Mouse (Mus musculus) embryonic fibroblast, embryonic 13.5 days (primary cell): Measurements from ENCODE around the gene Pbx3. TPM values are rescaled to one million over a fixed set of nuclear protein-coding genes. Genes with fewer than 3 reads are reported as not detected.

Experiments used
- H3K27ac ChIP-seq: 2 replicates; pipeline ENCODE4 v1.5.1; 2012; ENCODE audit warnings: low read length, control low read depth, inconsistent platforms; ENCODE audit not compliant: insufficient read depth
- H3K4me1 ChIP-seq: 2 replicates; pipeline ENCODE4 v1.6.1; 2011; ENCODE audit warnings: low read length; ENCODE audit not compliant: control insufficient read depth, insufficient read depth
- H3K4me3 ChIP-seq: 2 replicates; pipeline ENCODE4 v1.5.1; 2011; ENCODE audit warnings: mild to moderate bottlenecking, control low read depth, low read length; ENCODE audit not compliant: insufficient read depth
- CTCF ChIP-seq: IDR thresholded peaks from 2 replicates; pipeline ENCODE4 v1.5.1; 2011; ENCODE audit warnings: mild to moderate bottlenecking, control low read depth, low read length, moderate library complexity, borderline replicate concordance; ENCODE audit not compliant: insufficient read depth
- POLR2A ChIP-seq: IDR thresholded peaks from 2 replicates; pipeline ENCODE4 v1.6.1; 2011; ENCODE audit warnings: low read depth, mild to moderate bottlenecking, control low read depth, low read length, moderate library complexity
- polyA plus RNA-seq: library from polyadenylated mRNA; stranded (reverse); fragments of >200 nt; gene quantifications from 2 replicates; pipeline ENCODE4 v1.2.4, GENCODE M21; 2011; ENCODE audit warnings: low read depth; ENCODE audit not compliant: missing spikeins, insufficient read length

Pbx3 gene
- polyA plus RNA-seq, 1 experiment = 48.0 TPM

DNA sequence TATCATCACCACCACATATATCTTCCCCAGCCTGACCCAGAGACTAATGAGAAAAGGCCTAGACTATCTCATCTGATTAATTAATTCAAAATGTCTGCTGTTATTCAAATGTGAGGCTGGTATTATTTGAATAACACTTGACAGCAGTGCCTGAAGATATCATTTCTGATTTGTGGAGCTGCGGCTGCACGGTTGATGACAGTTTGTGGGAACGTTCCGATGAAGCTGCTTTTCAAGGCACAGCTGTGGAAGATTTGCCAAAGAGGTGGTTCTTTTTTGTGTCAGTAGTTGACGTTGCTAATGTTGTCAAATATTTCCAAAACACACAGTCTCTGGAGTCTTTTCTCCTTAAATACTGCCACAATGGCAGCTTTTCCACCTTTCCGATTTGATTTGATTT is 25.8 kb downstream of the Pbx3 start:
- H3K4me3 ChIP-seq = no peak overlapping the region
- no peaks in the 10 kb centered on the region; the same call in 1 of the 2 replicates for H3K4me1 ChIP-seq
- H3K27ac ChIP-seq = 0 out of 2 replicates have a peak overlapping the region, but pooled peaks have one; percentile 31
- no peak for TF ChIP-seq POLR2A
- TF ChIP-seq CTCF = no peak

DNA sequence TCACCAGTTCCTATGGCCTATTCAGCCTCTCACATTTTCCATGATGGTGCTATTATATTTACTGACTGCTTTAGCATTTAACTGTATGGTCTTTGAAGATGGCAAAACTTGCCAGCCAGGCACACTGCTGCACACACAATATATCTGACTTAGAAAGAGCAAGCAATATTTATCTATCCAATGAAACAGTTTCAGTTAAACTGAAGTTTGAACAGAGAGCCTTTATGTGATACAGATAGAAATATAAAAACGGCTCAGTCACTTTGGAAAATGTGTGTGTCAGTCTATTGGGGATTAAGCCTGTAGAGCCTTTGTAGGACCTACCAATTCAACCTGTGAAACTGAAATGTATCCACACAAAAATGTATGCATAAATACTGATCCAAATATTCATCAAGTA is 74.3 kb downstream of the Pbx3 start:
- H3K27ac ChIP-seq = no peak overlapping the region
- no peaks in the 10 kb centered on the region for H3K4me1 ChIP-seq
- TF ChIP-seq CTCF (no peak), POLR2A (no peak)
- no peak overlapping the region for H3K4me3 ChIP-seq

DNA sequence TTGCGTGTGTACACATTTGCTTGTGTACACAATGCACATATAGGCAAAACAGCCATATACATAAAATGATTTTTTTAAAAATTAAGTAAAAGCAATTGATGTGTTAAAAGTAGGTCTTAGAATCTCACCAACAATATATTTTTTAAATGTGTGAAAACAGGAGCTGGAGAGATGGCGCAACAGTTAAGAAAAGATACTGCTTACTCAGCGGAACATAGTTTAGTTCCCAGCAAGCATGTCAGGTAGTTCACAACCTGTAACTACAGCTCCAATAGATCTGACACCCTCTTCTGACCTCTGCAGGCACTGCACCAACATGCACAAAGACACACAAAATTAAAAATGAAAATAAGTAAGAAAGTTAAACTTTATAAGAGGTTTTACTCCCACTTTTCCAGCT is 74.7 kb downstream of the Pbx3 start:
- Histone ChIP-seq H3K4me1 (no peaks in the 10 kb centered on the region), H3K4me3 (no peak overlapping the region), H3K27ac (no peak overlapping the region)
- TF ChIP-seq POLR2A = no peak
- no peak for TF ChIP-seq CTCF

GRCm38 (mm10) chr2:34289726-34290125 is 83.2 kb downstream of the Pbx3 start:
- Histone ChIP-seq H3K4me1 (no peaks in the 10 kb centered on the region), H3K4me3 (no peak overlapping the region), H3K27ac (no peak overlapping the region)
- TF ChIP-seq POLR2A = no peak
- TF ChIP-seq CTCF = no peak

DNA sequence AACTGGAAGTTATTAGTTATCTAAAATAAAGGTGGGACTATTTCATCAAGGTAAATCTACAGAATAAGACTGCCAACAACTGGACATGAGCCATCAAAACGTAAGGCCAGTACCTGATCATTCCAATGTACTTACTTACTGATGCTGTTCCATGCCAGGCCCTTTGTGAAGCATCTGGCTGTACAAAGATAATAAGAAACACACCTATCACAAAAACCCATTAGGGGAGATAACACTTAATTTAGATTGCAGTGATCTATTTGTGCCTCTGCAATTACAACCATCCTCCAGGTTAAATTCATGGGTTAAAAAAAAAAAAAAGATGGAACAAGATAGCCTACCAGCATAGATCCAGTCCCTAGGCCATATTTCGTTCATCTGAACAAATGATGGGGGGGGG is 88.7 kb downstream of the Pbx3 start:
- Histone ChIP-seq H3K4me3 (no peak overlapping the region), H3K4me1 (no peaks in the 10 kb centered on the region), H3K27ac (no peak overlapping the region)
- TF ChIP-seq CTCF (no peak), POLR2A (no peak)

DNA sequence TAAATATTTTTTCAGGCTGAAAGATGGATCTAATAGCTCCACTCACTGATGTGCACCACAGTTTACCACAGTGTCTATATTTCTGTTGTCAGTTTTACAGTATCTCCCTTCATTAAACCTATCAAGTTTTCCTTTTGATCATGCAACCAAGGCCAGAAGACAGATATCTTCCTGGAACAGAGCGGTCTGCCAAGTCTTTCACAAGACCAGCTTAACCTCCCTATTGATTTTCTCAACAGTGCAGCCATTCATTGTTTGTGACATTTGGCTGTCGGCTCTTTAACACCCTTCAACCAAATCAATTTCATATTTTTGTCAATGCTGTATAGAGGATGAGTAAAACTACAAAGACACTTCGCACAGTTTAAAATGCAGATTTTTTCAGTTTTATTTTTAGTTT is 91.9 kb downstream of the Pbx3 start:
- TF ChIP-seq POLR2A (no peak), CTCF (no peak)
- no peak overlapping the region for H3K4me3 ChIP-seq
- no peaks in the 10 kb centered on the region for H3K4me1 ChIP-seq
- H3K27ac ChIP-seq = no peak overlapping the region

- no peak for TF ChIP-seq POLR2A
- TF ChIP-seq CTCF = no peak
- Histone ChIP-seq H3K27ac (no peak overlapping the region), H3K4me3 (no peak overlapping the region), H3K4me1 (no peaks in the 10 kb centered on the region)
Measured at GRCm38 (mm10) chr2:34279726-34280125, 93.2 kb downstream of the Pbx3 start.

GRCm38 (mm10) chr2:34275630-34276193 is 97.2 kb downstream of the Pbx3 start:
- Histone ChIP-seq H3K27ac (no peak overlapping the region), H3K4me1 (no peaks in the 10 kb centered on the region), H3K4me3 (no peak overlapping the region)
- TF ChIP-seq POLR2A = no peak
- no peak for TF ChIP-seq CTCF

- H3K27ac ChIP-seq = no peak overlapping the region
- H3K4me3 ChIP-seq = no peak overlapping the region
- no peak for TF ChIP-seq CTCF
- no peak for TF ChIP-seq POLR2A
- H3K4me1 ChIP-seq = peaks cover 2% of the 10 kb centered on the region; the same call in 1 of the 2 replicates
Measured at GRCm38 (mm10) chr2:34262046-34262445, 110.9 kb downstream of the Pbx3 start.

GRCm38 (mm10) chr2:34260653-34261076 is 112.3 kb downstream of the Pbx3 start:
- Histone ChIP-seq H3K4me3 (no peak overlapping the region), H3K27ac (peak overlapping the region; percentile 22; the same call in 1 of the 2 replicates), H3K4me1 (peaks cover 2% of the 10 kb centered on the region; the same call in 1 of the 2 replicates)
- TF ChIP-seq CTCF = no peak

DNA sequence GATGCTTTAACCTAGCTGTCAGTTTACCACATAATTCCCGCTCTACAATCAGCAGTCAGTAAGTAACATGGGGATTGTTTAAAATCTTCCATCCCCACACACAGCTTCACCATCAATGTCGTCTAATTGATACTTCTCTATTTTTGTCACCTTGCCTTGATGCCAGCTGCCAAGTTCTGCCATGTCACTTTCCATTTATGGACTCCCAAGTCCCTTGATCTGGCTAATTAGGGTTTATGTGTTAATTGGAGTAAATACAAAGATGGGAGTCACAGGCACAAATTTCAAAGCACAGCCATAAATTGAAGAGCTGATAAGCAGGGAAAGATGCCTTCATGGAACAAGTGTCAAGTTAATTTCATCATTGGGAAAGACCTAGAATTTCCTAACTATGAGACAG is 114.7 kb downstream of the Pbx3 start:
- peaks cover 2% of the 10 kb centered on the region; the same call in 1 of the 2 replicates for H3K4me1 ChIP-seq
- H3K27ac ChIP-seq = no peak overlapping the region
- no peak overlapping the region for H3K4me3 ChIP-seq
- TF ChIP-seq CTCF = no peak
- no peak for TF ChIP-seq POLR2A

DNA sequence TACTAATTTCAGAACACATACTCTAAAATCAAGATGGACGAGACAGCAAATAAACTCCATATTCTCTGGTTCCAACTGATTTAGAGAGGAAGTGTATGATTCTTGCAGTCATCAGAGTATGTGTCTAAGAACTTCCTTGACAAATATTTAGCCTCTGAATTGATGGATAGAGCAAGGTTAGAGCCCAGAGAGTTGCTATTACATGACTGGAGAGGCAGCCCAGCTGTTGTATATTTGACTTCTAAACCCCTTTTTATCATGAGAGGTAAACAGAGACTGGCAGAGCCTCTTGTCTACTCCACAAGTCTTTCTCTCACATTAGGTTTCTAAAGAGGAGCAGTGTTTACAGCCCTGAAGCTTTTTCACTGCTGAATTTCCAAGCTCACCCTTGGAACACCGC is 115.3 kb downstream of the Pbx3 start:
- Histone ChIP-seq H3K27ac (no peak overlapping the region), H3K4me1 (peaks cover 2% of the 10 kb centered on the region; the same call in 1 of the 2 replicates), H3K4me3 (no peak overlapping the region)
- TF ChIP-seq CTCF (no peak), POLR2A (no peak)
